In genomic region chr9:63613569-63613968, GRCm38 (mm10) we compare ENCODE assay signal across 10 mouse cellular contexts. TPM values are rescaled to one million over a fixed set of nuclear protein-coding genes. Genes with fewer than 3 reads are reported as not detected.
DNase-seq lines count a peak whose midpoint lies in the region; ATAC-seq and TF ChIP-seq lines count a peak whose summit lies in the region.
"Had no signal": no experiment of that assay in that cellular context is flagged by ENCODE, and none has a peak within 500 bp of the region (broad histone marks: within the 10 kb centered on the region; RNA-seq: fewer than 3 reads in every experiment).

No protein-coding gene starts in this region.

- DNase-seq in heart, adult 2 months, result no peak
- DNase-seq in midbrain, postnatal 0 days (ENCODE audit: low spot score), result no peak
- DNase-seq in limb, embryonic 11.5 days (ENCODE audit: low spot score), result no peak
- no peak for DNase-seq in urinary bladder, adult 18-20 months (ENCODE audit: low spot score in 2 of 2)
- DNase-seq in gastrocnemius, adult 8-10 months (ENCODE audit: low spot score in 2 of 2), result no peak
- DNase-seq: adrenal gland, postnatal 10 days had no signal

- no peaks in the 10 kb centered on the region for H3K9me3 ChIP-seq in heart, embryonic 11.5 days (replicated peaks; ENCODE audit: control insufficient read depth, low read length)
- no peaks in the 10 kb centered on the region for H3K9me3 ChIP-seq in midbrain, embryonic 15.5 days
- H3K9me3 ChIP-seq in midbrain, postnatal 0 days (ENCODE audit: low read length), result no peaks in the 10 kb centered on the region
- no peaks in the 10 kb centered on the region for H3K9me3 ChIP-seq in limb, embryonic 11.5 days (ENCODE audit: control insufficient read depth, low read length)
- no peaks in the 10 kb centered on the region for H3K9me3 ChIP-seq in stomach, embryonic 16.5 days (replicated peaks; ENCODE audit: control insufficient read depth, low read length)

- no peak for TF ChIP-seq CTCF in heart, adult 2 months (IDR thresholded peaks at IDR 0.05)
- no peak for TF ChIP-seq CTCF in midbrain, postnatal 0 days (IDR thresholded peaks at IDR 0.05)

- no peak overlapping the region for H3K4me3 ChIP-seq in heart, embryonic 11.5 days (ENCODE audit: low read depth, low read length)
- no peak overlapping the region for H3K4me3 ChIP-seq in heart, adult 2 months
- no peak overlapping the region for H3K4me3 ChIP-seq in midbrain, embryonic 15.5 days
- H3K4me3 ChIP-seq in midbrain, postnatal 0 days (ENCODE audit: low read depth, low read length), result no peak overlapping the region
- no peak overlapping the region for H3K4me3 ChIP-seq in limb, embryonic 11.5 days (ENCODE audit: low read depth, low read length)
- H3K4me3 ChIP-seq in stomach, embryonic 16.5 days (replicated peaks; ENCODE audit: low read length), result no peak overlapping the region

- H3K79me2 ChIP-seq in heart, adult 2 months (replicated peaks; ENCODE audit: control insufficient read depth, insufficient read depth, low read length), result peaks cover 5% of the 10 kb centered on the region

- H3K9ac ChIP-seq in heart, embryonic 11.5 days (ENCODE audit: low read depth, low read length), result no peak overlapping the region
- no peak overlapping the region for H3K9ac ChIP-seq in heart, adult 2 months (ENCODE audit: low read depth, low read length)
- no peak overlapping the region for H3K9ac ChIP-seq in midbrain, embryonic 15.5 days
- no peak overlapping the region for H3K9ac ChIP-seq in midbrain, postnatal 0 days (replicated peaks; ENCODE audit: low read length, poor library complexity, severe bottlenecking)
- no peak overlapping the region for H3K9ac ChIP-seq in limb, embryonic 11.5 days (ENCODE audit: low read length)
- H3K9ac ChIP-seq in stomach, embryonic 16.5 days (ENCODE audit: low read length), result peak overlapping the region; percentile 10; the same call in 1 of the 2 replicates

- no peak overlapping the region for H3K4me2 ChIP-seq in heart, embryonic 11.5 days
- H3K4me2 ChIP-seq in midbrain, embryonic 15.5 days, result peak overlapping the region; percentile 12; the same call in 1 of the 2 replicates
- no peak overlapping the region for H3K4me2 ChIP-seq in midbrain, postnatal 0 days (ENCODE audit: low read depth, low read length, poor library complexity, severe bottlenecking)
- no peak overlapping the region for H3K4me2 ChIP-seq in limb, embryonic 11.5 days (ENCODE audit: low read depth, severe bottlenecking)
- H3K4me2 ChIP-seq in stomach, embryonic 16.5 days (ENCODE audit: low read depth, low read length), result no peak overlapping the region

- H3K36me3 ChIP-seq in heart, embryonic 11.5 days (ENCODE audit: control insufficient read depth, insufficient read depth, low read length), result peaks cover 10% of the 10 kb centered on the region
- H3K36me3 ChIP-seq in heart, adult 2 months (ENCODE audit: control insufficient read depth, insufficient read depth, low read length), result no peaks in the 10 kb centered on the region
- peaks cover 12% of the 10 kb centered on the region; the same call in 1 of the 2 replicates for H3K36me3 ChIP-seq in midbrain, embryonic 15.5 days (replicated peaks)
- peaks cover 6% of the 10 kb centered on the region; the same call in 1 of the 2 replicates for H3K36me3 ChIP-seq in midbrain, postnatal 0 days (ENCODE audit: insufficient read depth, low read length)
- peaks cover 4% of the 10 kb centered on the region; the same call in 1 of the 2 replicates for H3K36me3 ChIP-seq in limb, embryonic 11.5 days (ENCODE audit: control insufficient read depth, insufficient read depth, low read length)
- peaks cover 10% of the 10 kb centered on the region for H3K36me3 ChIP-seq in stomach, embryonic 16.5 days (ENCODE audit: control insufficient read depth, insufficient read depth, low read length)

- no peaks in the 10 kb centered on the region for H3K27me3 ChIP-seq in heart, embryonic 11.5 days (ENCODE audit: control insufficient read depth, insufficient read depth, low read length)
- no peaks in the 10 kb centered on the region for H3K27me3 ChIP-seq in heart, adult 2 months (ENCODE audit: control insufficient read depth, insufficient read depth, low read length)
- no peaks in the 10 kb centered on the region for H3K27me3 ChIP-seq in midbrain, embryonic 15.5 days (replicated peaks)
- H3K27me3 ChIP-seq in midbrain, postnatal 0 days (ENCODE audit: insufficient read depth, low read length), result no peaks in the 10 kb centered on the region
- H3K27me3 ChIP-seq in limb, embryonic 11.5 days (ENCODE audit: control insufficient read depth, insufficient read depth, low read length), result no peaks in the 10 kb centered on the region
- H3K27me3 ChIP-seq in stomach, embryonic 16.5 days (ENCODE audit: control insufficient read depth, insufficient read depth, low read length), result no peaks in the 10 kb centered on the region

- intact Hi-C loops in heart, adult 2 months (cut with DNase I), result loop anchor here (5.0 kb wide), 1 partner anchor 476 kb away; no protein-coding TSS in a partner anchor

- H3K27ac ChIP-seq in heart, embryonic 11.5 days (ENCODE audit: low read depth, low read length), result peak overlapping the region; percentile 46; the same call in 1 of the 2 replicates
- no peak overlapping the region for H3K27ac ChIP-seq in heart, adult 2 months
- no peak overlapping the region for H3K27ac ChIP-seq in midbrain, embryonic 15.5 days
- H3K27ac ChIP-seq in midbrain, postnatal 0 days (ENCODE audit: low read depth, low read length), result no peak overlapping the region
- 0 out of 2 replicates have a peak overlapping the region, but pooled peaks have one; percentile 3 for H3K27ac ChIP-seq in limb, embryonic 11.5 days (replicated peaks; ENCODE audit: low read depth, low read length)
- H3K27ac ChIP-seq in stomach, embryonic 16.5 days (ENCODE audit: low read length), result peak overlapping the region; percentile 16; the same call in 1 of the 2 replicates

- TF ChIP-seq EP300 in heart, adult 2 months (IDR thresholded peaks at IDR 0.05; ENCODE audit: insufficient read depth, low read depth, low read length), result no peak

- no peak for TF ChIP-seq POLR2A in heart, adult 2 months (IDR thresholded peaks at IDR 0.05; ENCODE audit: insufficient read depth, low read depth, low read length)

- WGBS in heart, embryonic 11.5 days (ENCODE audit: insufficient replicate concordance), result 50% methylated on average over 1 of the region's 1 CpGs
- WGBS in heart, adult 2 months, result 28% methylated on average over 1 of the region's 1 CpGs
- 26% methylated on average over 1 of the region's 1 CpGs for WGBS in midbrain, embryonic 15.5 days
- 18% methylated on average over 1 of the region's 1 CpGs for WGBS in midbrain, postnatal 0 days
- 37% methylated on average over 1 of the region's 1 CpGs for WGBS in limb, embryonic 11.5 days
- 28% methylated on average over 1 of the region's 1 CpGs for WGBS in stomach, embryonic 16.5 days

- H3K4me1 ChIP-seq in heart, embryonic 11.5 days (ENCODE audit: control insufficient read depth, insufficient read depth, low read length), result peaks cover 28% of the 10 kb centered on the region
- H3K4me1 ChIP-seq in heart, adult 2 months (ENCODE audit: control insufficient read depth, insufficient read depth, low read length), result peaks cover 8% of the 10 kb centered on the region
- peaks cover 24% of the 10 kb centered on the region for H3K4me1 ChIP-seq in midbrain, embryonic 15.5 days
- H3K4me1 ChIP-seq in midbrain, postnatal 0 days (ENCODE audit: insufficient read depth, low read length), result 0 out of 2 replicates have a peak, but pooled peaks cover 3% of the 10 kb centered on the region
- H3K4me1 ChIP-seq in limb, embryonic 11.5 days (ENCODE audit: control insufficient read depth, insufficient read depth, low read length), result peaks cover 53% of the 10 kb centered on the region
- peaks cover 34% of the 10 kb centered on the region for H3K4me1 ChIP-seq in stomach, embryonic 16.5 days (ENCODE audit: control insufficient read depth, insufficient read depth, low read length)

- ATAC-seq in heart, embryonic 11.5 days (replicated peaks; ENCODE audit: insufficient number of reproducible peaks, low FRiP score, low TSS enrichment), result no peak
- ATAC-seq in midbrain, embryonic 15.5 days (replicated peaks), result peak; percentile 20
- no peak for ATAC-seq in midbrain, postnatal 0 days (ENCODE audit: low FRiP score)
- no peak for ATAC-seq in limb, embryonic 11.5 days (ENCODE audit: insufficient number of reproducible peaks, low FRiP score, low TSS enrichment, low read depth)
- ATAC-seq in stomach, embryonic 16.5 days (ENCODE audit: insufficient read depth, low FRiP score), result no peak

RNA-seq across cellular contexts. Expression of gene Aagab, which starts 11.1 kb away (rescaled TPM):
- 20.9 and 25.9 TPM in 2 replicates for polyA plus RNA-seq in heart, embryonic 11.5 days (2014; fragmentation: Nextera tagmentation; extraction: Ambion mirVana)
- 10 to 100 TPM; 17.0 to 19.2 TPM for total RNA-seq in heart, adult 2 months (2021)
- 6.8 and 10.9 TPM in 2 replicates for polyA plus RNA-seq in heart, adult 2 months (2012; rRNA removed)
- polyA plus RNA-seq in midbrain, embryonic 15.5 days (2015; fragmentation: Nextera tagmentation; extraction: Ambion mirVana), result 61.0 and 62.9 TPM in 2 replicates
- 39.1 and 45.5 TPM in 2 replicates for total RNA-seq in midbrain, postnatal 0 days (2014; rRNA removed)
- polyA plus RNA-seq in midbrain, postnatal 0 days (2015; fragmentation: Nextera tagmentation; extraction: Ambion mirVana), result 58.9 and 59.7 TPM in 2 replicates
- polyA plus RNA-seq in limb, embryonic 11.5 days (2014; fragmentation: Nextera tagmentation; extraction: Ambion mirVana), result 28.9 and 33.0 TPM in 2 replicates
- 32.6 and 40.8 TPM in 2 replicates for polyA plus RNA-seq in stomach, embryonic 16.5 days (2015; fragmentation: Nextera tagmentation; extraction: Ambion mirVana)
- 10 to 100 TPM in 3 of 4 experiments, 1 to 10 TPM in 1; 9.9 to 13.6 (median 12.9) TPM for total RNA-seq in gastrocnemius, adult 8-10 months (2022)

RNA-seq across cellular contexts. Expression of gene Iqch, which starts 11.3 kb away (rescaled TPM):
- 0.11 TPM in 1 of 2 replicates, not detected in the other for polyA plus RNA-seq in heart, embryonic 11.5 days (2014; fragmentation: Nextera tagmentation; extraction: Ambion mirVana)
- not detected for total RNA-seq in heart, adult 2 months (2021)
- polyA plus RNA-seq in heart, adult 2 months (2012; rRNA removed), result 0.06 TPM in 1 of 2 replicates, not detected in the other
- 0.04 and 0.09 TPM in 2 replicates for polyA plus RNA-seq in midbrain, embryonic 15.5 days (2015; fragmentation: Nextera tagmentation; extraction: Ambion mirVana)
- 0.14 TPM in 1 of 2 replicates, not detected in the other for total RNA-seq in midbrain, postnatal 0 days (2014; rRNA removed)
- 0.12 and 0.20 TPM in 2 replicates for polyA plus RNA-seq in midbrain, postnatal 0 days (2015; fragmentation: Nextera tagmentation; extraction: Ambion mirVana)
- 0.17 and 0.40 TPM in 2 replicates for polyA plus RNA-seq in limb, embryonic 11.5 days (2014; fragmentation: Nextera tagmentation; extraction: Ambion mirVana)
- 0.04 and 0.10 TPM in 2 replicates for polyA plus RNA-seq in stomach, embryonic 16.5 days (2015; fragmentation: Nextera tagmentation; extraction: Ambion mirVana)
- not detected for total RNA-seq in gastrocnemius, adult 8-10 months (2022)
- polyA plus RNA-seq: heart, embryonic 14.5 days had no signal

Comparison
In these comparisons a context has a peak if more than half of its experiments do, and no peak if none do; other contexts are left out.
1. H3K27ac ChIP-seq: peak in heart, embryonic 11.5 days (single experiment), limb, embryonic 11.5 days (single experiment) and stomach, embryonic 16.5 days (single experiment); none in heart, adult 2 months (single experiment), midbrain, embryonic 15.5 days (single experiment) and midbrain, postnatal 0 days (single experiment).